Mouse (Mus musculus): ENCODE data around the gene Sf3b3. TPM values are rescaled to one million over a fixed set of nuclear protein-coding genes. Genes with fewer than 3 reads are reported as not detected.

Sf3b3 gene
- polyA plus RNA-seq, 1 experiment from 2014 or later: 88.1 TPM

DNA sequence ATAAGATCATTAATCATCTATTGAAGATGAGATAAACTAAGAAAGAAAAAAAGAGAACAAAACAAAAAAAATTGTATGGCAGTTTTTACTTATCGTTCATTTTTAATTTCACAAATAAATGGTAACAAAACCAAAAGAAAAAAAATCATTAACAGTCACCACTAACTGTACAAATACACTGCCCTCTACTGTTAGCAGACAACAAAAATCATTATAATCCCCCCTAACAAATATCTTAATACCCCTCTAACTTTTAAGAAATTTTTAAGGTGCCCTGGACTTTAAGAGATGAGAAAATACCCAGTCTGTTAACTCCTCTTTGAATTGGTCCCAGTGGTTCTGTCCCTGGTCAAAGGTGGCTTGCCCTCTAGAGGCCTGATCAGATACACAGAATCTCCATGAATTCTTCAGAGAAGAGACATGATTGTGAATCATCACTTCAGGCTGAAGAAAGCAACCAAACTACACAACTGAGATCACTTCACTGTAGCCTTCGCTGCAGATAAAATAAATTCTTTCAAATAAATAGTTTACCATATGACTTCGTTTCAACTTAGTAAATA lies 4.5 kb downstream of the Sf3b3 start:
- H3K27ac ChIP-seq (ENCODE audit: low read length): no peak overlapping the region
- H3K9ac ChIP-seq (ENCODE audit: low read length): no peak overlapping the region
- no peaks in the 10 kb centered on the region for H3K27me3 ChIP-seq (ENCODE audit: control insufficient read depth, insufficient read depth, low read length)

DNA sequence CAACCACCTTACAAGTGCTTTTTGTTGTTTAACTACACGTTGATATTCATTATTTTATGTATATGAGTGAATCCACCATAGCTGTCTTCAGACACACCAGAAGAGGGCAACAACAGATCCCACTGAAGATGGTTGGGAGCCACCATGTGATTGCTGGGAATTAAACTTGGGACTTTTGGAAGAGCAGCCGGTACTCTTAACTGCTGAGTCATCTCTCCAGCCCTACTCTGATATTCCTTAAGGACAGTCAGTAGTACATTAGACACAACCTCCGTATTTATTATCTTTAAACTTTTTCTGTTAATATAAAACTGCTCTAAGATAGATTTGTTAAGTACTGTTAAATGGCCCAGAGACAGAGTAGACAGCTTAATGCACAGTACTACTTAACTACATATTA lies 14.6 kb downstream of the Sf3b3 start:
- Histone ChIP-seq H3K27ac (ENCODE audit: low read length) (no peak overlapping the region), H3K27me3 (ENCODE audit: control insufficient read depth, insufficient read depth, low read length) (no peaks in the 10 kb centered on the region), H3K4me1 (ENCODE audit: control insufficient read depth, insufficient read depth, low read length) (no peaks in the 10 kb centered on the region), H3K36me3 (ENCODE audit: control insufficient read depth, insufficient read depth) (peaks cover 66% of the 10 kb centered on the region), H3K9me3 (replicated peaks; ENCODE audit: control insufficient read depth, low read length) (no peaks in the 10 kb centered on the region), H3K4me2 (ENCODE audit: low read depth, low read length) (no peak overlapping the region), H3K4me3 (ENCODE audit: low read length) (no peak overlapping the region), H3K9ac (ENCODE audit: low read length) (no peak overlapping the region)
- no peak for ATAC-seq (replicated peaks; ENCODE audit: extremely low read depth, insufficient read depth, low FRiP score)
- 80% methylated on average over 3 of the region's 3 CpGs for WGBS

More for the DNA sequence above, 4.5 kb downstream of the Sf3b3 start:
- H3K36me3 ChIP-seq (ENCODE audit: control insufficient read depth, insufficient read depth): peaks cover 62% of the 10 kb centered on the region
- 89% methylated on average over 3 of the region's 3 CpGs for WGBS
- H3K4me2 ChIP-seq (ENCODE audit: low read depth, low read length): no peak overlapping the region
- no peak overlapping the region for H3K4me3 ChIP-seq (ENCODE audit: low read length)
- peaks cover 13% of the 10 kb centered on the region for H3K4me1 ChIP-seq (ENCODE audit: control insufficient read depth, insufficient read depth, low read length)
- no peak for ATAC-seq (replicated peaks; ENCODE audit: extremely low read depth, insufficient read depth, low FRiP score)
- H3K9me3 ChIP-seq (replicated peaks; ENCODE audit: control insufficient read depth, low read length): no peaks in the 10 kb centered on the region

DNA sequence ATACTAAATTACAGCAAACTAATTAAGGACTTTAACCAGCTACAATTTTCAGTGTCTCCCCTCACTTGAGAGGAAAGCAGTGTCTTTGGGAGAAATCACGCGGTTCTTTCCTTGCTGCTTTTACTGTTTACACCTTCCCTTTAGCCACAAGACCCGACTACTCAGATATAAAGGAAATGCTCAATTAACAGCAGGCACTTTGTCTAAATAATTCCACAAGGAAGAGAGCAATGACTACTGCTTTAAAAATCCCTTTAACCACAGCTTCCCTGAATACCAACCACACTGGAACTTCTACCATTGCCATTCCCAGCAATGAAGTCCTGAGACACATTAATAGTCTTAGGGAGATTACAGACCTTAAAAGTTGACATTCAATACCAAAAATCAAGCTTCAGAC lies 18.1 kb downstream of the Sf3b3 start:
- Histone ChIP-seq H3K9me3 (replicated peaks; ENCODE audit: control insufficient read depth, low read length) (no peaks in the 10 kb centered on the region), H3K4me1 (ENCODE audit: control insufficient read depth, insufficient read depth, low read length) (no peaks in the 10 kb centered on the region), H3K27me3 (ENCODE audit: control insufficient read depth, insufficient read depth, low read length) (no peaks in the 10 kb centered on the region), H3K27ac (ENCODE audit: low read length) (no peak overlapping the region), H3K9ac (ENCODE audit: low read length) (no peak overlapping the region), H3K4me3 (ENCODE audit: low read length) (no peak overlapping the region), H3K36me3 (ENCODE audit: control insufficient read depth, insufficient read depth) (peaks cover 70% of the 10 kb centered on the region), H3K4me2 (ENCODE audit: low read depth, low read length) (no peak overlapping the region)
- 81% methylated on average over 3 of the region's 3 CpGs for WGBS
- no peak for ATAC-seq (replicated peaks; ENCODE audit: extremely low read depth, insufficient read depth, low FRiP score)

DNA sequence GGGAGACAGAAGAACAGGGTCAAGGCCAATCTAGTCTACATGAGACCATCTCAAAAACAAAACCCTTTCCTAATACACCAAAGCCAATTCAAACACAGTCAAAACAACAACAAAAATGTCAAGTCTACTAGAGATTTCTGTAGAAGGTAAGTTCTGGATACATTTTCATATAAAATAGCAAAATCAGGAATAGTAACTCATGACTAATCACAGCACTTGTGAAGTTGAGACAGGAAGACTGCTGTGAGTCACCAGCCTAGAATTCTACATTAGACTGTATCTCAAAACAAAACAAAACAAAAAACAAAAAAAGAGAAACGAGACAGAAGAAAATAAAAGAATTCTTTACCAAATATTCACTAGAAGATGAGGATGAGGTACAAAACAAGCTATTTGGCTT lies 21.7 kb downstream of the Sf3b3 start:
- 68% methylated on average over 1 of the region's 1 CpGs for WGBS
- ATAC-seq (replicated peaks; ENCODE audit: extremely low read depth, insufficient read depth, low FRiP score): no peak

DNA sequence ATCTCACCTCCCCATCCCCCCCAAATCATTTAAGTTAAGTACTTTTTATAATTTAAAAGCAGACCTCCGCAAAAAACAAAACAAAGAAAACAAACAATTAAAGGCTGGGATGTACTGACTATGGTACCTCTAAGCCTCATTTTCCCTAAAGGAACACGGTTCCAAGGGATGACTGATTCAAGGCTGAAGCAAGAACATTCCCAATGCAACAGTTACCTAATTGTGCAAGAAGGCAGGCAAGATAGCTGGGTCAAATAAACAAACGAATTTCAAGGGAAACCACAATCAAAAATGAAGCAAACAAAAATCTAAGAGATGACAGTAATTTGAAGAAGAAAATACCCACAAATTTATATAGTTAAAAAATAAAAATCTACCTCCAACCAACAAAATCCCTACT lies 24.6 kb downstream of the Sf3b3 start:
- Histone ChIP-seq H3K36me3 (ENCODE audit: control insufficient read depth, insufficient read depth) (peaks cover 87% of the 10 kb centered on the region), H3K9me3 (replicated peaks; ENCODE audit: control insufficient read depth, low read length) (no peaks in the 10 kb centered on the region), H3K4me3 (ENCODE audit: low read length) (no peak overlapping the region), H3K4me1 (ENCODE audit: control insufficient read depth, insufficient read depth, low read length) (no peaks in the 10 kb centered on the region), H3K4me2 (ENCODE audit: low read depth, low read length) (no peak overlapping the region), H3K27ac (ENCODE audit: low read length) (no peak overlapping the region), H3K9ac (ENCODE audit: low read length) (no peak overlapping the region), H3K27me3 (ENCODE audit: control insufficient read depth, insufficient read depth, low read length) (no peaks in the 10 kb centered on the region)
- no peak for ATAC-seq (replicated peaks; ENCODE audit: extremely low read depth, insufficient read depth, low FRiP score)
- 82% methylated on average over 3 of the region's 3 CpGs for WGBS

More for the DNA sequence above, 21.7 kb downstream of the Sf3b3 start:
- H3K27me3 ChIP-seq (ENCODE audit: control insufficient read depth, insufficient read depth, low read length): no peaks in the 10 kb centered on the region
- H3K27ac ChIP-seq (ENCODE audit: low read length): no peak overlapping the region
- no peak overlapping the region for H3K9ac ChIP-seq (ENCODE audit: low read length)
- H3K4me2 ChIP-seq (ENCODE audit: low read depth, low read length): no peak overlapping the region
- no peaks in the 10 kb centered on the region for H3K9me3 ChIP-seq (replicated peaks; ENCODE audit: control insufficient read depth, low read length)
- peaks cover 79% of the 10 kb centered on the region for H3K36me3 ChIP-seq (ENCODE audit: control insufficient read depth, insufficient read depth)
- no peak overlapping the region for H3K4me3 ChIP-seq (ENCODE audit: low read length)
- H3K4me1 ChIP-seq (ENCODE audit: control insufficient read depth, insufficient read depth, low read length): no peaks in the 10 kb centered on the region

DNA sequence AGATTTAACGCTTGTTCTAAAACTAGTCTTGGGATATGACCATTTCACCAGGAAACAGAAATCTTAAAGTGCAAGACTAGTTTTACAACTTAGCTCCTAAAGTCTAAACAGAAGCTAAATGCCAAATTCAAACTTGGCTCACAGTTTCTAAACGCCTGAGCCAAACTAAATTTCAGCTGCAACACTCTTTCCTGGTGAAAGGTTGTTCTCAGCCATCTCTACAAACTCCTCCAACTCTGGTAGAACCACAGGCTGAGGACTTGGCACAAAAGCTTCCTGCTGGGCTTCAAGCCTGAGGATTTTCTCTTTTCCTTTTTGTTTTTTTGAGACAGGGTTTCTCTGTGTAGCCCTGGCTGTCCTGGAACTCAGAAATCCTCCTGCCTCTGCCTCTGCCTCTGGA lies 26.3 kb downstream of the Sf3b3 start:
- WGBS: 88% methylated on average over 2 of the region's 2 CpGs
- no peak overlapping the region for H3K4me2 ChIP-seq (ENCODE audit: low read depth, low read length)
- no peaks in the 10 kb centered on the region for H3K27me3 ChIP-seq (ENCODE audit: control insufficient read depth, insufficient read depth, low read length)
- peaks cover 6% of the 10 kb centered on the region for H3K4me1 ChIP-seq (ENCODE audit: control insufficient read depth, insufficient read depth, low read length)
- H3K27ac ChIP-seq (ENCODE audit: low read length): no peak overlapping the region
- H3K36me3 ChIP-seq (ENCODE audit: control insufficient read depth, insufficient read depth): peaks cover 89% of the 10 kb centered on the region
- H3K9me3 ChIP-seq (replicated peaks; ENCODE audit: control insufficient read depth, low read length): no peaks in the 10 kb centered on the region
- H3K4me3 ChIP-seq (ENCODE audit: low read length): no peak overlapping the region
- no peak for ATAC-seq (replicated peaks; ENCODE audit: extremely low read depth, insufficient read depth, low FRiP score)
- no peak overlapping the region for H3K9ac ChIP-seq (ENCODE audit: low read length)

DNA sequence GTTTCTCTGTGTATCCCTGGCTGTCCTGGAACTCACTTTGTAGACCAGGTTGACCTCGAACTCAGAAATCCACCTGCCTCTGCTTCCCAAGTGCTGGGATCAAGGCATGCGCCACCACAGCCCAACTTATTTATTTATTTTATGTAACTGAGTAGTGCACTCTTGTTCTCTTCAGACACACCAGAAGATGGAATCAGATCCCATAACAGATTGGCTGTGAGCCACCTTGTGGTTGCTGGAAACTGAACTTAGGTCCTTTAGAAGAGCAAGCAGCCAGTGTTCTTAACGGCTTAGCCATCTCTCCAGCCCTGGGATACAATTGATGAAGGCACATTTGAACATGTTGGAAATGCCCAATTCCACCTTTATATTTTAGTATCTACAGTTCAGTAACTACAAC lies 28.0 kb downstream of the Sf3b3 start:
- Histone ChIP-seq H3K4me1 (ENCODE audit: control insufficient read depth, insufficient read depth, low read length) (peaks cover 6% of the 10 kb centered on the region), H3K4me3 (ENCODE audit: low read length) (no peak overlapping the region), H3K4me2 (ENCODE audit: low read depth, low read length) (no peak overlapping the region), H3K27ac (ENCODE audit: low read length) (no peak overlapping the region), H3K27me3 (ENCODE audit: control insufficient read depth, insufficient read depth, low read length) (no peaks in the 10 kb centered on the region), H3K9ac (ENCODE audit: low read length) (no peak overlapping the region), H3K9me3 (replicated peaks; ENCODE audit: control insufficient read depth, low read length) (no peaks in the 10 kb centered on the region), H3K36me3 (ENCODE audit: control insufficient read depth, insufficient read depth) (peaks cover 90% of the 10 kb centered on the region)
- ATAC-seq (replicated peaks; ENCODE audit: extremely low read depth, insufficient read depth, low FRiP score): no peak
- 82% methylated on average over 3 of the region's 3 CpGs for WGBS

DNA sequence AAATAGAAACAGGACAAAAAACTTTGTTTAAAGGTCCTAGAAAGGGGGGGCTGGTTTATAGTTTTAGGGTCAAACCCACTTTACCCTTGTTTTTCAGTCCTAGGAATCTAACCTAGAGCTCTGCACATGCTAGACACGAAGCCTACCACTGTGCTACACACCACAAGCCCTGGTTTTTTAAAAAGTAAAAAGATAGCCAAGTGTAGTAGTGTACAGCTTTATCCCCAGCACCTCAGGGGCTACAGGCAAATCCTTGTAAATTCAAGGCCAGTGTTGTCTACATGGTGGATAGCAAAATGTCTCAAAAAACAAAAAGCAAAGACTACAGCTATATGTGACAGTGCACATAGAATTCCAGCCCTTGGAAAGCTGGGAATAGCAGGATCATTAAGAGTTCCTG lies 29.6 kb downstream of the Sf3b3 start:
- H3K4me1 ChIP-seq (ENCODE audit: control insufficient read depth, insufficient read depth, low read length): peaks cover 6% of the 10 kb centered on the region
- ATAC-seq (replicated peaks; ENCODE audit: extremely low read depth, insufficient read depth, low FRiP score): no peak
- H3K9me3 ChIP-seq (replicated peaks; ENCODE audit: control insufficient read depth, low read length): no peaks in the 10 kb centered on the region
- no peak overlapping the region for H3K4me3 ChIP-seq (ENCODE audit: low read length)
- H3K27ac ChIP-seq (ENCODE audit: low read length): no peak overlapping the region
- no peak overlapping the region for H3K9ac ChIP-seq (ENCODE audit: low read length)
- peaks cover 95% of the 10 kb centered on the region for H3K36me3 ChIP-seq (ENCODE audit: control insufficient read depth, insufficient read depth)
- 89% methylated on average over 1 of the region's 1 CpGs for WGBS
- no peak overlapping the region for H3K4me2 ChIP-seq (ENCODE audit: low read depth, low read length)
- H3K27me3 ChIP-seq (ENCODE audit: control insufficient read depth, insufficient read depth, low read length): no peaks in the 10 kb centered on the region

DNA sequence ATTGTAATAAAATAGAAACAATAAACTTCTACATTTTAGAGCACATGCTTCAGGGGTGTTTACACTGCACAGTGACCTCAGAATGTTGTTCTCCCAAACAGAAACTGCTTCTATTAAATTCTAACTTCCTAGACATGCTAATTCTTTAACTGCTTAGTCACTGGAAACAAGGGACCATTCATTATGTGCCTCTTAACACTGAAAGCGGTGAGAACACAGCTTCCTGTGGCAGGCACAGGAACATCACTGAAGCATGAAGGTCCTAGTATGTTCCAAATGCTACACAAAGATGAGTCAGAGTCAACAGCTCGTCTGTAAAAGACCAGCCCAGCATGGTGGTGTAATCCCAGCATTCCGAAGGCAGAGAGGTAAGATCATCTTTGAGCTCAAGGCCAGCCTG lies 31.3 kb downstream of the Sf3b3 start:
- H3K4me2 ChIP-seq (ENCODE audit: low read depth, low read length): no peak overlapping the region
- no peaks in the 10 kb centered on the region for H3K9me3 ChIP-seq (replicated peaks; ENCODE audit: control insufficient read depth, low read length)
- H3K9ac ChIP-seq (ENCODE audit: low read length): no peak overlapping the region
- 67% methylated on average over 3 of the region's 3 CpGs for WGBS
- no peak overlapping the region for H3K27ac ChIP-seq (ENCODE audit: low read length)
- H3K36me3 ChIP-seq (ENCODE audit: control insufficient read depth, insufficient read depth): peaks cover 95% of the 10 kb centered on the region
- ATAC-seq (replicated peaks; ENCODE audit: extremely low read depth, insufficient read depth, low FRiP score): no peak
- peaks cover 6% of the 10 kb centered on the region for H3K4me1 ChIP-seq (ENCODE audit: control insufficient read depth, insufficient read depth, low read length)
- no peaks in the 10 kb centered on the region for H3K27me3 ChIP-seq (ENCODE audit: control insufficient read depth, insufficient read depth, low read length)
- no peak overlapping the region for H3K4me3 ChIP-seq (ENCODE audit: low read length)

Measured in heart, embryonic 16.5 days (tissue).